Mouse (Mus musculus) lung, embryonic 15.5 days (tissue): Measurements from ENCODE around the gene Otp. TPM values are rescaled to one million over a fixed set of nuclear protein-coding genes. Genes with fewer than 3 reads are reported as not detected.

ENCODE experiments used
- ATAC-seq: fragments of 200-750 bp; cut with Nextera tagmentation; 2 replicates; pipeline ENCODE4 v1.8.0; 2017; ENCODE audit warnings: moderate number of reproducible peaks, borderline replicate concordance; ENCODE audit not compliant: low FRiP score, low TSS enrichment; ENCODE audit errors: extremely low read depth
- H3K27ac ChIP-seq: fragments of 300-500 bp; sonication (generic); 2 replicates; pipeline ENCODE4 v1.5.1; 2015; ENCODE audit warnings: moderate library complexity, mild to moderate bottlenecking, inconsistent platforms
- H3K27me3 ChIP-seq: fragments of 300-500 bp; sonication (generic); 2 replicates; pipeline ENCODE4 v1.6.1; 2015; ENCODE audit warnings: inconsistent platforms
- H3K36me3 ChIP-seq: fragments of 300-500 bp; sonication (generic); 2 replicates; pipeline ENCODE4 v1.6.1; 2015; ENCODE audit warnings: inconsistent platforms
- H3K4me1 ChIP-seq: fragments of 300-500 bp; sonication (generic); 2 replicates; pipeline ENCODE4 v1.6.1; 2015; ENCODE audit warnings: inconsistent platforms
- H3K4me2 ChIP-seq: fragments of 300-500 bp; sonication (generic); 2 replicates; pipeline ENCODE4 v1.6.1; 2015; ENCODE audit warnings: inconsistent platforms, mild to moderate bottlenecking, moderate library complexity
- H3K4me3 ChIP-seq: fragments of 300-500 bp; sonication (generic); 2 replicates; pipeline ENCODE4 v1.5.1; 2015; ENCODE audit warnings: mild to moderate bottlenecking, inconsistent platforms
- H3K9ac ChIP-seq: fragments of 300-500 bp; sonication (generic); 2 replicates; pipeline ENCODE4 v1.6.1; 2015; ENCODE audit warnings: inconsistent platforms
- H3K9me3 ChIP-seq: fragments of 300-500 bp; sonication (generic); 2 replicates; pipeline ENCODE4 v1.6.1; 2016; ENCODE audit warnings: inconsistent platforms
- WGBS: fragments of 180-500 bp; shearing (Covaris S2); methylation state at CpG from one replicate; pipeline ENCODE4 v1.1.7; 2015; 5-methylcytosine and 5-hydroxymethylcytosine counted together
- polyA plus RNA-seq: library from polyadenylated mRNA; unstranded; fragments of >200 nt; fragmentation: Nextera tagmentation; extraction: Ambion mirVana; gene quantifications from 2 replicates; pipeline ENCODE4 v1.2.1, GENCODE M21; 2015

Otp gene
- not detected in 2 replicates for polyA plus RNA-seq

GRCm38 (mm10) chr13:94875396-94875880 lies at the start of gene Otp:
Gene Otp (plus strand): TSS chr13:94875602.
- H3K4me1 ChIP-seq, result no peaks in the 10 kb centered on the region
- under 1% methylated on average over 30 of the region's 30 CpGs for WGBS
- H3K4me3 ChIP-seq, result no peak within 1 kb of the TSS
- no peak within 1 kb of the TSS for H3K4me2 ChIP-seq
- H3K27ac ChIP-seq, result no peak within 1 kb of the TSS
- ATAC-seq, result no peak
- no peak within 1 kb of the TSS for H3K9ac ChIP-seq
- H3K36me3 ChIP-seq, result no peaks in the 10 kb centered on the region
- H3K9me3 ChIP-seq, result no peaks in the 10 kb centered on the region
- H3K27me3 ChIP-seq, result peaks cover 88% of the 10 kb centered on the region

- no peak for ATAC-seq
- peaks cover 15% of the 10 kb centered on the region for H3K4me1 ChIP-seq
- no peaks in the 10 kb centered on the region for H3K27me3 ChIP-seq
- 79% methylated on average over 5 of the region's 5 CpGs for WGBS
- H3K4me2 ChIP-seq, result no peak overlapping the region
- no peak overlapping the region for H3K27ac ChIP-seq
- H3K36me3 ChIP-seq, result no peaks in the 10 kb centered on the region
- H3K9ac ChIP-seq, result no peak overlapping the region
- no peaks in the 10 kb centered on the region for H3K9me3 ChIP-seq
- no peak overlapping the region for H3K4me3 ChIP-seq
Observed at GRCm38 (mm10) chr13:94826389-94826788, 49.0 kb upstream of the Otp start.

DNA sequence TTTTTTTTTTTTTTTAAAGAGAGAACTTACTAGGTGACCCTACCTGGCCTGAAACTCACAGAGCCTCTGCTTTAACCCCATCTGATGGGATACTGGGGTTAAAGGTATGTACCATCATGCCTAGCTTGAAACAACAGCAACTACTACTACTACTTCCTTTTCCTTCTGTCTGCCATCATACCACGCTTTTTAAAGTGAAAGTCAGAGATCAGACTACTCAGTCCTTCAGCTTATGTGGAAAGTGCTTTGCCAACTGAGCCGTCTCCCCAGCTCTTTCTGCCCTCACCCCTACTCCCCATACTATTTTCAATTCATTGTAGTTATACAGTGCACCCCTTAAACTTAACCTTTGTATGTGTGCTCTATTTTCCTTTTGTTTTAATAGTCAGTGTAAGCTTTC lies 48.4 kb upstream of the Otp start:
- H3K4me2 ChIP-seq, result no peak overlapping the region
- H3K27me3 ChIP-seq, result no peaks in the 10 kb centered on the region
- no peaks in the 10 kb centered on the region for H3K9me3 ChIP-seq
- no peak for ATAC-seq
- H3K36me3 ChIP-seq, result no peaks in the 10 kb centered on the region
- no peak overlapping the region for H3K9ac ChIP-seq
- no peak overlapping the region for H3K27ac ChIP-seq
- WGBS, result 78% methylated on average over 2 of the region's 2 CpGs
- peaks cover 15% of the 10 kb centered on the region for H3K4me1 ChIP-seq
- no peak overlapping the region for H3K4me3 ChIP-seq

- no peak overlapping the region for H3K9ac ChIP-seq
- H3K4me2 ChIP-seq, result no peak overlapping the region
- H3K4me1 ChIP-seq, result peaks cover 15% of the 10 kb centered on the region
- H3K27me3 ChIP-seq, result no peaks in the 10 kb centered on the region
- no peak overlapping the region for H3K27ac ChIP-seq
- H3K9me3 ChIP-seq, result no peaks in the 10 kb centered on the region
- H3K4me3 ChIP-seq, result no peak overlapping the region
- no peak for ATAC-seq
- H3K36me3 ChIP-seq, result peaks cover 6% of the 10 kb centered on the region; the same call in 1 of the 2 replicates
- WGBS, result 15% methylated on average over 2 of the region's 2 CpGs
Observed at GRCm38 (mm10) chr13:94827847-94828246, 47.6 kb upstream of the Otp start.

- Histone ChIP-seq H3K4me2 (no peak overlapping the region), H3K9ac (no peak overlapping the region), H3K4me1 (no peaks in the 10 kb centered on the region), H3K27ac (no peak overlapping the region), H3K27me3 (no peaks in the 10 kb centered on the region), H3K9me3 (no peaks in the 10 kb centered on the region), H3K4me3 (no peak overlapping the region), H3K36me3 (peaks cover 28% of the 10 kb centered on the region)
- ATAC-seq, result no peak
- WGBS, result 41% methylated on average over 5 of the region's 5 CpGs
Observed at GRCm38 (mm10) chr13:94838047-94838720, 37.2 kb upstream of the Otp start.

DNA sequence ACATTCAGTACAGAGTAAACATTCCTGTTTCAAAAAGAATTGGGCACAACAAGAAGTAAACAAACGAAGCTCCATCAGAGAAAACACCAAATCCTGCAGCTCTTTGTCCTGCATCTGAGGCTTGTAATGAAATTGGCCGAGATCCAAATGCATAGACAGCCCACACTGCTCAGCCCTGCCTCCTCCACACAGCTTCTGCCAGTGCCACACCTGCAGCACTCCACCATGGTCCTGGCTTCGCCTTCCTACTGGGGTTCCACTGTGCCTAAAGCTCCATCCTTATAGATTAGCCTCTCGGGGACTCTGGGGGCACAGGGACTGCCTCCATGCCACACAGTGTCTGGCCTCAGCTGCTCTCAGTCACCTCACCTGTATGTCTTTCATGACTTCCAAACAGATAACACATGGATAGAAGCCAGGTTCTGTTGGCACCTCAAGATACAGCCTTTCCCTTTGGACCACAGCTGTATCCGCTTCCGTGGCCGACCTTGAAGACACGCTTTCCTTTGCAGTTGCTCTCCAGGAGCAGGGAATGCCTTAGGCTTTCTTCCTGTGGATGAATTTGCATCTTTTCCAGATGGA lies 36.6 kb upstream of the Otp start:
- no peaks in the 10 kb centered on the region for H3K27me3 ChIP-seq
- ATAC-seq, result no peak
- H3K9ac ChIP-seq, result no peak overlapping the region
- H3K36me3 ChIP-seq, result peaks cover 23% of the 10 kb centered on the region
- no peaks in the 10 kb centered on the region for H3K9me3 ChIP-seq
- H3K4me3 ChIP-seq, result no peak overlapping the region
- no peaks in the 10 kb centered on the region for H3K4me1 ChIP-seq
- no peak overlapping the region for H3K4me2 ChIP-seq
- no peak overlapping the region for H3K27ac ChIP-seq
- 77% methylated on average over 8 of the region's 8 CpGs for WGBS

GRCm38 (mm10) chr13:94843236-94843635 lies 32.2 kb upstream of the Otp start:
- Histone ChIP-seq H3K4me1 (no peaks in the 10 kb centered on the region), H3K9me3 (no peaks in the 10 kb centered on the region), H3K27me3 (no peaks in the 10 kb centered on the region), H3K9ac (no peak overlapping the region), H3K4me2 (no peak overlapping the region), H3K36me3 (peaks cover 16% of the 10 kb centered on the region), H3K4me3 (no peak overlapping the region), H3K27ac (no peak overlapping the region)
- 76% methylated on average over 5 of the region's 5 CpGs for WGBS
- no peak for ATAC-seq

- H3K36me3 ChIP-seq, result no peaks in the 10 kb centered on the region
- 0 out of 2 replicates have a peak, but pooled peaks cover 4% of the 10 kb centered on the region for H3K27me3 ChIP-seq
- no peak for ATAC-seq
- 51% methylated on average over 7 of the region's 7 CpGs for WGBS
- no peak overlapping the region for H3K9ac ChIP-seq
- no peak overlapping the region for H3K4me3 ChIP-seq
- no peaks in the 10 kb centered on the region for H3K4me1 ChIP-seq
- H3K27ac ChIP-seq, result no peak overlapping the region
- H3K4me2 ChIP-seq, result no peak overlapping the region
- H3K9me3 ChIP-seq, result no peaks in the 10 kb centered on the region
Observed at GRCm38 (mm10) chr13:94847870-94848269, 27.5 kb upstream of the Otp start.

DNA sequence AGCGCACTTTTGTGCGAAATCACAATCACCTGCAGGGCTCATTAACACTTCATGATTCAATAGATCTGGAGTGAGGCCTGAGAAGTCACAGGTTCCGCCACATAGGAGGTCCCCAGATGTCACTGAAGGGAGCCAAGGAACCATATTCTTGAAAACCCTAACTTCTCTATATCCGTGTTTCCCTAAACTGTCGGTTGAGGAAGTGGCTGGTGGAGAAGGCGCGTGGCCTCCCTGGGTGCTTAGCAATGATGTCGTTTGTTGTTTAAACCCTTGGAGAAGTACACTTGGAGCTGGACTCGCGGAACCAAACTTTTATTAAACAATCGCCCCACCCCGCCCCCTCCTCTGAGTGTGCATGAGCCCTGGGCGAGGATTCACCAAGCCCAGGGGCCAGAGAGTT lies 26.1 kb upstream of the Otp start:
- Histone ChIP-seq H3K36me3 (no peaks in the 10 kb centered on the region), H3K4me1 (no peaks in the 10 kb centered on the region), H3K9me3 (no peaks in the 10 kb centered on the region), H3K4me2 (no peak overlapping the region), H3K9ac (no peak overlapping the region), H3K4me3 (no peak overlapping the region), H3K27ac (no peak overlapping the region), H3K27me3 (0 out of 2 replicates have a peak, but pooled peaks cover 4% of the 10 kb centered on the region)
- no peak for ATAC-seq
- WGBS, result 37% methylated on average over 13 of the region's 13 CpGs

DNA sequence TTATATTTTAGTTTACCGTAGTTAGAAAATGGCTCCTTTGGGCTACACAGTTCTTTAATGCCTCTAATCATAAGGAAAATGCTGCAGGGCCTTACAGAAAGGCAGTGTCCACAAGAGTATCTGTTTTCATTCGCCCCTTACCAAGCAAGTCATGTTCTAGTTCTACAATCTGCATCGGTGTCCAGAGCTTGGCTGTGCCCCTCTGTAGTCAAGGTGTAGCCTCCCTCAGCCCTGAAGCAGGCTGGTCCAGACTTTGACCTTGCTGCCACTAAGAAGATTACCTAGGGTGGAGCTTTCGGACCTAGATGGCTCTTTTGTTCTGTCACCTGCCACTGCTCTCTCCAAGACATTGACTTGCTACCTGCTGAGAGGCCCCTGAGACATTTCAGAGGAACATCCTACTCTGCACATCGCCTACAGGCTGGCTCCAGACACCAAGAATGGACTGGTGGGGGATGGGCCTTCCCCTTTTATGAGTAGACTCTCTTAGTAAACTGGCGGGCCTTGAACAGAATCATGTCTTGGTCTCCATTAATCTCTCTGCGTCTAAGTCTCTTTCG lies 17.3 kb upstream of the Otp start:
- Histone ChIP-seq H3K36me3 (no peaks in the 10 kb centered on the region), H3K4me3 (no peak overlapping the region), H3K9ac (no peak overlapping the region), H3K9me3 (no peaks in the 10 kb centered on the region), H3K27me3 (peaks cover 20% of the 10 kb centered on the region), H3K4me2 (no peak overlapping the region), H3K4me1 (no peaks in the 10 kb centered on the region), H3K27ac (no peak overlapping the region)
- 70% methylated on average over 8 of the region's 8 CpGs for WGBS
- no peak for ATAC-seq

GRCm38 (mm10) chr13:94859256-94859655 lies 16.1 kb upstream of the Otp start:
- Histone ChIP-seq H3K27me3 (peaks cover 32% of the 10 kb centered on the region), H3K27ac (no peak overlapping the region), H3K4me3 (no peak overlapping the region), H3K36me3 (no peaks in the 10 kb centered on the region), H3K4me1 (no peaks in the 10 kb centered on the region), H3K9me3 (no peaks in the 10 kb centered on the region), H3K9ac (no peak overlapping the region), H3K4me2 (no peak overlapping the region)
- no peak for ATAC-seq
- 47% methylated on average over 8 of the region's 8 CpGs for WGBS

- 54% methylated on average over 5 of the region's 5 CpGs for WGBS
- ATAC-seq, result no peak
- H3K4me3 ChIP-seq, result no peak overlapping the region
- no peaks in the 10 kb centered on the region for H3K36me3 ChIP-seq
- no peaks in the 10 kb centered on the region for H3K9me3 ChIP-seq
- H3K27me3 ChIP-seq, result peaks cover 59% of the 10 kb centered on the region
- no peaks in the 10 kb centered on the region for H3K4me1 ChIP-seq
- no peak overlapping the region for H3K4me2 ChIP-seq
- H3K27ac ChIP-seq, result no peak overlapping the region
- H3K9ac ChIP-seq, result no peak overlapping the region
Observed at GRCm38 (mm10) chr13:94862491-94863230, 12.7 kb upstream of the Otp start.
